Mouse (Mus musculus): Measurements from ENCODE around the gene Mkrn2os. TPM values are rescaled to one million over a fixed set of nuclear protein-coding genes. Genes with fewer than 3 reads are reported as not detected.

Mkrn2os gene
- polyA plus RNA-seq, 1 experiment from 2014 or later = 3.1 TPM

DNA sequence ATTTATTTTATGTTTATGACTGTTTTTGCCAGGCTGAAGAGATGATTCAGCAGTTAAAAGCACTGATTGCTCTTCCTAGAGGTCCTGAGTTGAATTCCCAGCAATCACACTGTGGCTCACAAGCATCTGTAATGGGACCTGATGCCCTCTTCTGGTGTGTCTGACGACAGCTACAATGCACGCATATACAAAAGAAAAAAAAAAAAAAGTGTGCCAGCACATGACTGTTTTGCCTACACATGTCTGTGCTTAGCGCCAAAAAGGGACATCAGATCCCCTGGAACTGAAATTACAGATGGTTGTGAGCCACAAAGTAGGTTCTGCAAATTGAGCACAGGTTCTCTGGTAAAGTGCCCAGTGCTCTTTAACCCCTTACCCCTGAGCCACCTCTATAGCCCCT is 50.0 kb downstream of the Mkrn2os start:
- no peak for ATAC-seq (ENCODE audit: insufficient number of reproducible peaks, low FRiP score, low TSS enrichment, low read depth)
- Histone ChIP-seq H3K4me2 (replicated peaks) (no peak overlapping the region), H3K4me1 (peaks cover 20% of the 10 kb centered on the region; the same call in 1 of the 2 replicates), H3K27ac (replicated peaks) (no peak overlapping the region), H3K9me3 (replicated peaks) (no peaks in the 10 kb centered on the region), H3K9ac (no peak overlapping the region), H3K27me3 (no peaks in the 10 kb centered on the region), H3K4me3 (replicated peaks) (no peak overlapping the region), H3K36me3 (no peaks in the 10 kb centered on the region)
- WGBS = 44% methylated on average over 3 of the region's 3 CpGs

GRCm38 (mm10) chr6:115541676-115542275 is 50.6 kb downstream of the Mkrn2os start:
- Histone ChIP-seq H3K9me3 (replicated peaks) (no peaks in the 10 kb centered on the region), H3K4me2 (replicated peaks) (no peak overlapping the region), H3K36me3 (no peaks in the 10 kb centered on the region), H3K27ac (replicated peaks) (peak overlapping the region; percentile 34; the same call in 1 of the 2 replicates), H3K27me3 (no peaks in the 10 kb centered on the region), H3K4me3 (replicated peaks) (no peak overlapping the region), H3K9ac (no peak overlapping the region), H3K4me1 (peaks cover 20% of the 10 kb centered on the region; the same call in 1 of the 2 replicates)
- 0 out of 2 replicates have a peak, but pooled peaks have one; percentile 20 for ATAC-seq (ENCODE audit: insufficient number of reproducible peaks, low FRiP score, low TSS enrichment, low read depth)
- WGBS = 45% methylated on average over 6 of the region's 6 CpGs

DNA sequence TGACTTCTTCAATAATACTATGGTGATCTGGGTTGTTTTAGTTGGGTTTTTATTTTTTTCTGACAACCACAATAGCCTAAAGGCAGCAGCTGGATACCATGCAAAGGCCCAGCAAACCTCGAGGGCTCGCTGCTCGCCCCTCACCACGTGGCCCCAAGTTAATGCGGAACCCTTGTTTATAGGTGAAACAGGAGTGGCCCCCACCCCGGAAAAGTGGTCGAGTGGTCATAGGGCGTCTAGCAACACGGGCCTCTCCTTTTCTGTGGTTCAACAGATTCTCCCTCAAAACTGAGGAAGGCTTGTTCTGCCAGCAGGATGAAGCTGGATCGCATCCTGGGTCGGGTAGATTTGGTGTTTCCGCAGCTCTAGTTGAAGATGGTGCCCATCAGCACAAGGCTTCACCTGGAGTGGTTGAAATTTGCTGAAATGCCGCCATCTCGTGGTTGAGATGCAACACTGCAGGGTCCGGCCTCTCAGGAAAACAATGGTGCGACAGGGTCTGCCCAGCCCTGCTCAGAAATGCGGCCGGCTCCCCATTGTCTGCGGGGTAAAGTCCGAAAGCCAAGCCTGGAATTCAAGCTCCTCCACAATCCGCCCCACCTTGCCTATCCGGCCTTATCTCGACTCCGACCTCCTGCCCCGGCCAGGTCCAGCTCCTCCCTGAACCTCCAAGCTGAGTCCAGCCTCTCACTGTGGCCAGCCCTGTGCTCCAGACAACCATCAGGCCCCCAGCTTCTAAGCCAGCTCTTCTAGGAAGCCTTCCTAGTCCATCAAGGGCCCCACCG is 53.5 kb downstream of the Mkrn2os start:
- H3K9me3 ChIP-seq (replicated peaks) = no peaks in the 10 kb centered on the region
- 0 out of 2 replicates have a peak, but pooled peaks cover 3% of the 10 kb centered on the region for H3K27me3 ChIP-seq
- no peak overlapping the region for H3K27ac ChIP-seq (replicated peaks)
- 15% methylated on average over 26 of the region's 26 CpGs for WGBS
- H3K4me1 ChIP-seq = peaks cover 17% of the 10 kb centered on the region
- peak overlapping the region; percentile 30 for H3K4me3 ChIP-seq (replicated peaks)
- peak overlapping the region; percentile 29; the same call in 1 of the 2 replicates for H3K9ac ChIP-seq
- peak; percentile 49; the same call in 1 of the 2 replicates for ATAC-seq (ENCODE audit: insufficient number of reproducible peaks, low FRiP score, low TSS enrichment, low read depth)
- H3K36me3 ChIP-seq = no peaks in the 10 kb centered on the region
- peak overlapping the region; percentile 56 for H3K4me2 ChIP-seq (replicated peaks)

DNA sequence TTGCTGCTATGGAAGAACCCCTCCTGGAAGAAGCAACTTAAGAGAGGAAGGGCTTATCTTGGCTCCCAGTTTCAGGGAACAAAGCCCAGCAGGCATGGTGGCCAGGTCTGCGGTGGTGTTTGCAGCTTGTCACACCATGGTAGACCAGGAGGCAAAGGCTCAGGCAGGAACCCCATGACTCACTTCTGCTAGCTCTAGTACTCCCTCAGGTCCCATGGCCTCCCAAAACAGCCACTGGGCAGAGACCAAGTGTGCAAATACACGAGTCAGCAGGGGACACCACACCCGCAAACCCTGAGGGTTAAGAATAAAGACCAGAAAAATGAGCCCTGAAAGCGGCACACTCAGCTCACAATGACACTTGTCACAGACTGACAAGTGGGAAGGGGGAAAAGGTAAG is 56.2 kb downstream of the Mkrn2os start:
- no peaks in the 10 kb centered on the region for H3K9me3 ChIP-seq (replicated peaks)
- H3K36me3 ChIP-seq = no peaks in the 10 kb centered on the region
- no peak overlapping the region for H3K9ac ChIP-seq
- ATAC-seq (ENCODE audit: insufficient number of reproducible peaks, low FRiP score, low TSS enrichment, low read depth) = no peak
- 77% methylated on average over 4 of the region's 4 CpGs for WGBS
- no peak overlapping the region for H3K27ac ChIP-seq (replicated peaks)
- H3K27me3 ChIP-seq = 0 out of 2 replicates have a peak, but pooled peaks cover 3% of the 10 kb centered on the region
- H3K4me2 ChIP-seq (replicated peaks) = no peak overlapping the region
- peaks cover 16% of the 10 kb centered on the region for H3K4me1 ChIP-seq
- H3K4me3 ChIP-seq (replicated peaks) = no peak overlapping the region

- no peaks in the 10 kb centered on the region for H3K9me3 ChIP-seq (replicated peaks)
- H3K4me3 ChIP-seq (replicated peaks) = no peak overlapping the region
- no peak; the same call in 1 of the 2 replicates for ATAC-seq (ENCODE audit: insufficient number of reproducible peaks, low FRiP score, low TSS enrichment, low read depth)
- no peak overlapping the region for H3K4me2 ChIP-seq (replicated peaks)
- H3K36me3 ChIP-seq = no peaks in the 10 kb centered on the region
- no peak overlapping the region for H3K9ac ChIP-seq
- H3K27me3 ChIP-seq = 0 out of 2 replicates have a peak, but pooled peaks cover 3% of the 10 kb centered on the region
- 0 out of 2 replicates have a peak overlapping the region, but pooled peaks have one; percentile 11 for H3K27ac ChIP-seq (replicated peaks)
- 41% methylated on average over 7 of the region's 7 CpGs for WGBS
- peaks cover 16% of the 10 kb centered on the region for H3K4me1 ChIP-seq
These were observed 57.8 kb downstream of the Mkrn2os start for GRCm38 (mm10) chr6:115534617-115535016.

Other genes with a start within 250 kb of the Mkrn2os start
- gene Pparg, start 231.6 kb downstream of the Mkrn2os start, polyA plus RNA-seq (2015; fragmentation: Nextera tagmentation; extraction: Ambion mirVana) = 9.4 and 11.2 TPM in 2 replicates
- 29.1 and 31.5 TPM in 2 replicates for gene Tsen2, start 47.9 kb downstream of the Mkrn2os start, polyA plus RNA-seq (2015; fragmentation: Nextera tagmentation; extraction: Ambion mirVana)
- gene Mkrn2, start 9.3 kb upstream of the Mkrn2os start, polyA plus RNA-seq (2015; fragmentation: Nextera tagmentation; extraction: Ambion mirVana) = 23.6 and 30.2 TPM in 2 replicates
- gene Raf1, start 84.1 kb upstream of the Mkrn2os start, polyA plus RNA-seq (2015; fragmentation: Nextera tagmentation; extraction: Ambion mirVana) = 89.0 and 93.6 TPM in 2 replicates
- gene Tmem40, start 169.8 kb upstream of the Mkrn2os start, polyA plus RNA-seq (2015; fragmentation: Nextera tagmentation; extraction: Ambion mirVana) = 23.9 and 28.9 TPM in 2 replicates
- gene Cand2, start 182.0 kb upstream of the Mkrn2os start, polyA plus RNA-seq (2015; fragmentation: Nextera tagmentation; extraction: Ambion mirVana) = 33.6 and 33.7 TPM in 2 replicates
- gene Rpl32, start 216.2 kb upstream of the Mkrn2os start, polyA plus RNA-seq (2015; fragmentation: Nextera tagmentation; extraction: Ambion mirVana) = 2,086 and 2,192 TPM in 2 replicates
- 1.1 and 1.9 TPM in 2 replicates for gene Efcab12, start 245.8 kb upstream of the Mkrn2os start, polyA plus RNA-seq (2015; fragmentation: Nextera tagmentation; extraction: Ambion mirVana)